Mouse (Mus musculus) liver, embryonic 15.5 days (tissue): ENCODE results near the gene Tuba1a. TPM values are rescaled to one million over a fixed set of nuclear protein-coding genes. Genes with fewer than 3 reads are reported as not detected.
A peak's percentile ranks its signal among the peaks of the same experiment; 100 is the strongest.

Source experiments
- ATAC-seq: fragments of 200-750 bp; cut with Nextera tagmentation; 2 replicates; pipeline ENCODE4 v1.8.0; 2017; ENCODE audit warnings: moderate number of reproducible peaks, mild to moderate bottlenecking, moderate library complexity; ENCODE audit not compliant: insufficient read depth
- H3K27ac ChIP-seq: fragments of 300-500 bp; sonication (generic); replicated peaks from 2 replicates; pipeline ENCODE4 v1.5.1; 2015; ENCODE audit warnings: mild to moderate bottlenecking, inconsistent platforms
- H3K27me3 ChIP-seq: fragments of 300-500 bp; sonication (generic); 2 replicates; pipeline ENCODE4 v1.6.1; 2015; ENCODE audit warnings: mild to moderate bottlenecking, inconsistent platforms
- H3K36me3 ChIP-seq: fragments of 300-500 bp; sonication (generic); replicated peaks from 2 replicates; pipeline ENCODE4 v1.6.1; 2015; ENCODE audit warnings: moderate library complexity, mild to moderate bottlenecking, inconsistent platforms
- H3K4me1 ChIP-seq: fragments of 300-500 bp; sonication (generic); replicated peaks from 2 replicates; pipeline ENCODE4 v1.6.1; 2015; ENCODE audit warnings: inconsistent platforms
- H3K4me2 ChIP-seq: fragments of 300-500 bp; sonication (generic); 2 replicates; pipeline ENCODE4 v1.6.1; 2015; ENCODE audit warnings: moderate library complexity, mild to moderate bottlenecking, inconsistent platforms
- H3K4me3 ChIP-seq: fragments of 300-500 bp; sonication (generic); replicated peaks from 2 replicates; pipeline ENCODE4 v1.5.1; 2015; ENCODE audit warnings: mild to moderate bottlenecking, inconsistent platforms
- H3K9ac ChIP-seq: fragments of 300-500 bp; sonication (generic); 2 replicates; pipeline ENCODE4 v1.6.1; 2015; ENCODE audit warnings: moderate library complexity, mild to moderate bottlenecking, inconsistent platforms
- H3K9me3 ChIP-seq: fragments of 300-500 bp; sonication (generic); replicated peaks from 2 replicates; pipeline ENCODE4 v1.6.1; 2016; ENCODE audit warnings: inconsistent platforms
- WGBS: fragments of 180-500 bp; shearing (Covaris S2); methylation state at CpG from one replicate; pipeline ENCODE4 v1.1.7; 2015; ENCODE audit warnings: mixed read lengths; ENCODE audit not compliant: insufficient replicate concordance; 5-methylcytosine and 5-hydroxymethylcytosine counted together
- polyA plus RNA-seq: library from polyadenylated mRNA; unstranded; fragments of >200 nt; fragmentation: Nextera tagmentation; extraction: Ambion mirVana; gene quantifications from 2 replicates; pipeline ENCODE4 v1.2.1, GENCODE M21; 2015

The Tuba1a gene
- 71.7 and 75.1 TPM in 2 replicates for polyA plus RNA-seq

- Histone ChIP-seq H3K36me3 (0 out of 2 replicates have a peak, but pooled peaks cover 4% of the 10 kb centered on the region), H3K27ac (peak within 1 kb of the TSS; percentile 73), H3K9me3 (no peaks in the 10 kb centered on the region), H3K4me1 (peaks cover 22% of the 10 kb centered on the region), H3K4me2 (peak within 1 kb of the TSS; percentile 94), H3K27me3 (peaks cover 26% of the 10 kb centered on the region), H3K9ac (peak within 1 kb of the TSS; percentile 73), H3K4me3 (peak within 1 kb of the TSS; percentile 73)
- WGBS = 10% methylated on average over 28 of the region's 28 CpGs
- ATAC-seq = peak; percentile 74
Observed at GRCm38 (mm10) chr15:98953401-98954356, at the start of gene Tuba1a, which contains the start of gene Gm49450. Gene Tuba1a (minus strand): TSS chr15:98953703. Gene Gm49450 (minus strand): TSS chr15:98953551.

- Histone ChIP-seq H3K4me2 (peak overlapping the region; percentile 56), H3K4me1 (peaks cover 37% of the 10 kb centered on the region), H3K4me3 (peak overlapping the region; percentile 32), H3K27ac (no peak overlapping the region; the same call in 1 of the 2 replicates), H3K27me3 (peaks cover 5% of the 10 kb centered on the region), H3K9ac (no peak overlapping the region), H3K9me3 (no peaks in the 10 kb centered on the region), H3K36me3 (no peaks in the 10 kb centered on the region)
- 14% methylated on average over 17 of the region's 17 CpGs for WGBS
- no peak; the same call in 1 of the 2 replicates for ATAC-seq
Observed at GRCm38 (mm10) chr15:99001451-99001931, 48.0 kb upstream of the Tuba1a start.

GRCm38 (mm10) chr15:99000535-99001283 is 47.2 kb upstream of the Tuba1a start:
- ATAC-seq = no peak
- Histone ChIP-seq H3K9me3 (no peaks in the 10 kb centered on the region), H3K4me2 (peak overlapping the region; percentile 56; the same call in 1 of the 2 replicates), H3K36me3 (no peaks in the 10 kb centered on the region), H3K4me3 (no peak overlapping the region), H3K9ac (no peak overlapping the region), H3K27me3 (peaks cover 5% of the 10 kb centered on the region), H3K27ac (no peak overlapping the region), H3K4me1 (peaks cover 37% of the 10 kb centered on the region)
- 35% methylated on average over 14 of the region's 14 CpGs for WGBS

- H3K4me1 ChIP-seq = peaks cover 42% of the 10 kb centered on the region
- no peak overlapping the region for H3K9ac ChIP-seq
- H3K27ac ChIP-seq = no peak overlapping the region
- H3K36me3 ChIP-seq = no peaks in the 10 kb centered on the region
- ATAC-seq = no peak
- H3K9me3 ChIP-seq = no peaks in the 10 kb centered on the region
- 21% methylated on average over 6 of the region's 6 CpGs for WGBS
- H3K27me3 ChIP-seq = no peaks in the 10 kb centered on the region; the same call in 1 of the 2 replicates
- peak overlapping the region; percentile 18; the same call in 1 of the 2 replicates for H3K4me2 ChIP-seq
- no peak overlapping the region for H3K4me3 ChIP-seq
Observed at GRCm38 (mm10) chr15:98998775-98999157, 45.3 kb upstream of the Tuba1a start.

GRCm38 (mm10) chr15:98997938-98998774 is 44.7 kb upstream of the Tuba1a start:
- no peak overlapping the region for H3K27ac ChIP-seq
- WGBS = 29% methylated on average over 13 of the region's 13 CpGs

GRCm38 (mm10) chr15:98996840-98997239 is 43.3 kb upstream of the Tuba1a start:
- Histone ChIP-seq H3K36me3 (no peaks in the 10 kb centered on the region), H3K4me2 (no peak overlapping the region), H3K27ac (no peak overlapping the region), H3K4me3 (no peak overlapping the region), H3K9ac (no peak overlapping the region), H3K4me1 (peaks cover 51% of the 10 kb centered on the region), H3K27me3 (no peaks in the 10 kb centered on the region), H3K9me3 (no peaks in the 10 kb centered on the region)
- WGBS = 78% methylated on average over 7 of the region's 7 CpGs
- no peak for ATAC-seq

More at GRCm38 (mm10) chr15:98997938-98998774, 44.7 kb upstream of the Tuba1a start:
- ATAC-seq = peak; percentile 40; the same call in 1 of the 2 replicates
- Histone ChIP-seq H3K4me3 (no peak overlapping the region), H3K4me1 (peaks cover 47% of the 10 kb centered on the region), H3K9me3 (no peaks in the 10 kb centered on the region), H3K4me2 (peak overlapping the region; percentile 18; the same call in 1 of the 2 replicates), H3K27me3 (no peaks in the 10 kb centered on the region; the same call in 1 of the 2 replicates), H3K36me3 (no peaks in the 10 kb centered on the region), H3K9ac (no peak overlapping the region)

- no peak for ATAC-seq
- no peak overlapping the region for H3K4me2 ChIP-seq
- H3K9me3 ChIP-seq = no peaks in the 10 kb centered on the region
- H3K36me3 ChIP-seq = no peaks in the 10 kb centered on the region
- H3K9ac ChIP-seq = no peak overlapping the region
- WGBS = 76% methylated on average over 9 of the region's 9 CpGs
- peaks cover 36% of the 10 kb centered on the region for H3K4me1 ChIP-seq
- H3K4me3 ChIP-seq = no peak overlapping the region
- no peaks in the 10 kb centered on the region; the same call in 1 of the 2 replicates for H3K27me3 ChIP-seq
- H3K27ac ChIP-seq = no peak overlapping the region
Observed at GRCm38 (mm10) chr15:98994957-98995520, 41.5 kb upstream of the Tuba1a start.

GRCm38 (mm10) chr15:98993865-98994264 is 40.4 kb upstream of the Tuba1a start:
- no peak overlapping the region for H3K9ac ChIP-seq
- H3K9me3 ChIP-seq = no peaks in the 10 kb centered on the region
- peak overlapping the region; percentile 53 for H3K4me3 ChIP-seq
- H3K27me3 ChIP-seq = no peaks in the 10 kb centered on the region; the same call in 1 of the 2 replicates
- no peaks in the 10 kb centered on the region for H3K36me3 ChIP-seq
- ATAC-seq = no peak
- H3K4me2 ChIP-seq = peak overlapping the region; percentile 79
- no peak overlapping the region for H3K27ac ChIP-seq
- H3K4me1 ChIP-seq = peaks cover 33% of the 10 kb centered on the region
- WGBS = under 1% methylated on average over 11 of the region's 11 CpGs

- H3K4me3 ChIP-seq = peak overlapping the region; percentile 53
- peak overlapping the region; percentile 79 for H3K4me2 ChIP-seq
- no peaks in the 10 kb centered on the region; the same call in 1 of the 2 replicates for H3K27me3 ChIP-seq
- peak overlapping the region; percentile 52 for H3K9ac ChIP-seq
- no peaks in the 10 kb centered on the region for H3K9me3 ChIP-seq
- peak overlapping the region; percentile 80 for H3K27ac ChIP-seq
- peaks cover 27% of the 10 kb centered on the region for H3K4me1 ChIP-seq
- no peaks in the 10 kb centered on the region for H3K36me3 ChIP-seq
- WGBS = 5% methylated on average over 35 of the region's 35 CpGs
- peak; percentile 90 for ATAC-seq
Observed at GRCm38 (mm10) chr15:98993093-98993793, 39.7 kb upstream of the Tuba1a start.
